Mouse (Mus musculus): ENCODE measurements around the gene Sspo. TPM values are rescaled to one million over a fixed set of nuclear protein-coding genes. Genes with fewer than 3 reads are reported as not detected.

The Sspo gene
- polyA plus RNA-seq, 1 experiment: 1.1 TPM

GRCm38 (mm10) chr6:48536091-48536490, 88.1 kb downstream of the Sspo start:
- 68% methylated on average over 4 of the region's 4 CpGs for WGBS
- no peak for DNase-seq (ENCODE audit: low read depth, low spot score)

DNA sequence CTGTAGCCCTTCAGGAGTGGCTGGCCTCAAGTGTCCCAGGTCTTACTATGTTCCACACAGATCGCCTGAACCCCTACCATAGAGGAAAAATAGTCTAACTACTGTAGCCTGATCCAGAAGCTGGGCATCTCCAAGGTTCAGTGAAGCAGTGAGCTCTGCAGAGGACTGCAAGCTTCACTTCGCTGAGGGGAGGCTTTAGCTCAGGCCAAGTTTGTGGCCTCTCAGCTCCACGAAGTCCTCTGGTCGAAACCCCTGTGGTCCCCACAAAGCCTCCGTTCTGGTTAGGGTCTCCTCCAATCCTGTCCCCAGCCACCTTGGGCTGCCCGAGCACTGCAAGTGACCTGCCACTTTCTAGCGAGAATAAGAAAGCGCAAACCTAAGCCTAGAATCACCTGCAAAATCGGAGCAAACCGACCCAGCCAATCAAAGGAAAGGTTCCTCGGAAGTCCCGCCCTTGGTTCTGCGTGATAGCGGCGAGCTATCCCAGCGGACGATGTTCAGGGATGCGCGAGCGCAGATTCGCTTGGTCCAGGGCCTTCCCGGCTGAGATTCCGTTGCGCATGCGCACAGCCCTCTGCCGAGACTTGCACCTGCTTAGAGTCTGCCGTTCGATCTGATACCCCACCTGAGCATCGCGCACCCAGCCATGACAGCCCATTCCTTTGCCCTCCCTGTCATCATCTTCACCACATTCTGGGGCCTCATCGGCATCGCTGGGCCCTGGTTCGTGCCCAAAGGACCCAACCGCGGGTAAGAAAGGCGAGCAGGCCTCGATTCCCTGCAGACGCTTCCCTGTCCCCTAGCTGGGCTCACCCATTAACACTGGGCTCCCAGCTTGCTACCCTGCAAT, 89.3 kb downstream of the Sspo start, which contains the start of gene Atp6v0e2:
Gene Atp6v0e2 (plus strand): TSS at position 511 of the 850 bp plus-strand sequence.
- no peak for DNase-seq (ENCODE audit: low read depth, low spot score)
- WGBS: 12% methylated on average over 38 of the region's 38 CpGs

DNA sequence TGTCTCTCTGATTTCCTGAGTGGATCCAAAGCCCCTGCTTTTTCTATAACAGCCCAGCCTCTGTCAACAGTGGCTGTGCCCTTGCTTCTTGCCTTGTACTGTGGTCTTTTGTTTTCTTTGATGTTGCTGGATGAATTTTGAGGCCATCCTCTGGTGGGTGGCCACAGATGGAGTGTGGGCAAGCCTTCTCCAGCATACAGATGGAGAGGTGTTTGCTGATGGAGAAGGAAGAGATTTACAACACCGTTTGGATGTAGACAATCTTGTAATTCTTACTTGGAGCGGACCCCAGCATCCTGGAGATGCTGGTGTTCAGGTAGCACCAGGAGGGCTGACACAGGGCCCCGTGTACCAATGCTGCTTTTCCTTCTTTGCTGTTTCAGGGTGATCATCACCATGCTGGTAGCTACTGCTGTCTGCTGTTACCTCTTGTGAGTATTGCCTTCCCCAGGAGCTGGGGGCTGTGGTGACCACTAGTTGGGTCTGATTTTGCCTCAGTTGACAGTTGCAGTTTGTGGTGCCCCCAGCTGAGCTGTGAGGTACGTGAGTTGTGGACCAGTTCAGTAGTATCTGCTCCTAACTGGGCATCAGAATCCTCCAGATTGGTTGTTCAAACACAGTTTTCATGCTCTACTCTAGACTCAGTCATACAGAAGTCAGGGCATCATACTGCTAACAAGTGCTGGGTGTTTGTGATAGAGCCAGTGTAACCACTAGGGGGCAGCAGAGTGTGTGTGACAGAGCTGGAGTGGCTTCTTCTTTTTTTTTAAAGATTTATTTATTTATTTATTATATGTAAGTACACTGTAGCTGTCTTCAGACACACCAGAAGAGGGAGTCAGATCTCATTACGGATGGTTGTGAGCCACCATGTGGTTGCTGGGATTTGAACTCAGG, 91.1 kb downstream of the Sspo start:
- DNase-seq (ENCODE audit: low read depth, low spot score): no peak
- 70% methylated on average over 5 of the region's 5 CpGs for WGBS

- no peak for DNase-seq (ENCODE audit: low read depth, low spot score)
- 84% methylated on average over 5 of the region's 5 CpGs for WGBS
Observed at GRCm38 (mm10) chr6:48539860-48540259, 91.8 kb downstream of the Sspo start.

GRCm38 (mm10) chr6:48540721-48541120, 92.7 kb downstream of the Sspo start:
- DNase-seq (ENCODE audit: low read depth, low spot score): no peak
- WGBS: 78% methylated on average over 3 of the region's 3 CpGs

GRCm38 (mm10) chr6:48541560-48542450, 93.8 kb downstream of the Sspo start:
- WGBS: 21% methylated on average over 7 of the region's 7 CpGs
- no peak for DNase-seq (ENCODE audit: low read depth, low spot score)

GRCm38 (mm10) chr6:48542631-48543030, 94.6 kb downstream of the Sspo start:
- whole genome bisulfite sequencing: 83% methylated on average over 3 of the region's 3 CpGs
- no peak for DNase-seq (ENCODE audit: low read depth, low spot score)

- DNase-seq (ENCODE audit: low read depth, low spot score): no peak
- 54% methylated on average over 5 of the region's 5 CpGs for WGBS
Observed at GRCm38 (mm10) chr6:48545251-48545650, 97.2 kb downstream of the Sspo start.

- DNase-seq (ENCODE audit: low read depth, low spot score): no peak
- 41% methylated on average over 1 of the region's 1 CpGs for WGBS
Observed at GRCm38 (mm10) chr6:48546271-48546670, 98.2 kb downstream of the Sspo start.

DNA sequence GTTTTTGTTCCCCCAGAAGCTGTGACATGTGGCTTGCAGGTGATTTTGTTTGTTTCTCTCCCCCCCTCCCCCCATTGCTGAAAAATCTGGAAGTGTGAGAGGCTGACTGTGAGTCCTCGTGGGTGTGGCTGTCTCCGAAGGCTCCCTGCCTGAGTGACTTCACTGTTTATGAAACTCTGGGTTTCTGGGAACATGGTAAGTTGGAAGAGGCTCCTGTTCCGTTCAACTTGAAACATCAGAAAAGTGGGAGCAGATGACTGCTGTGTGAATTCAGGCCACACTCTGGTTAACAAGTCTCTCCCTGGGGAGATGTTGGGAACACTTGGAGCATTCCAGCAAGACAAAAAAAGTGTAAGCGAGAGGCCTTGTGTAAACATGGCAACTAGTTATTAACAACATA, 98.8 kb downstream of the Sspo start:
- WGBS: 52% methylated on average over 4 of the region's 4 CpGs

DNA sequence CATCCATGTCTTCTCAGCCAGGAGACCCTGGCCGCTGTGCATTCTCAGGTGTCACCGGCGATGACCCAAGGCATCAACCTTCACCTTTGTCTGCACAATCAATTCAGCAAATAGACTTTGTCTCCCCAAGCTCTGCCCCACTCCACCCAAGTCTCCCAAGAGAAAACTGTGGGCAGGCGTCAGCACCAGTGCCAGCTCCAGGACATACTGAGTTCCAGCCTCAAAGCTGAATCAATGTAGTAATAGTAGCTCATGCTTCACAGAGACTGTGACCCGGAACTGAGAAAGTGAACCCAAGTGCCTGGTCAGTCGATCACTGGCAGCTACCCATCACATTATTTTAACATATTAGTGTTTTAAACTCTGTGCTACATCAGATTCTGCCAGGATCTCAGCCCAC, 100.3 kb downstream of the Sspo start:
- WGBS: 79% methylated on average over 6 of the region's 6 CpGs
- DNase-seq (ENCODE audit: low read depth, low spot score): no peak

More for the DNA sequence above, 98.8 kb downstream of the Sspo start:
- DNase-seq (ENCODE audit: low read depth, low spot score): no peak

Other genes with a start within 250 kb of the Sspo start
- gene Krba1, start 52.6 kb upstream of the Sspo start, polyA plus RNA-seq (2012; rRNA removed): 11.4 and 11.6 TPM in 2 replicates
- 13.2 and 19.4 TPM in 2 replicates for gene Zfp467, start 2.4 kb upstream of the Sspo start, polyA plus RNA-seq (2012; rRNA removed)
- gene Atp6v0e2, start 89.4 kb downstream of the Sspo start, polyA plus RNA-seq (2012; rRNA removed): 41.1 and 45.9 TPM in 2 replicates
- gene Lrrc61, start 106.6 kb downstream of the Sspo start, polyA plus RNA-seq (2012; rRNA removed): 12.1 and 17.2 TPM in 2 replicates
- gene Rarres2, start 124.6 kb downstream of the Sspo start, polyA plus RNA-seq (2012; rRNA removed): 80.9 and 95.3 TPM in 2 replicates
- not detected in 2 replicates for gene Gm45021, start 141.4 kb downstream of the Sspo start, polyA plus RNA-seq (2012; rRNA removed)
- gene Repin1, start 145.7 kb downstream of the Sspo start, polyA plus RNA-seq (2012; rRNA removed): 8.5 and 9.5 TPM in 2 replicates
- gene Gm44965, start 145.7 kb downstream of the Sspo start, polyA plus RNA-seq (2012; rRNA removed): not detected in 2 replicates
- gene Zfp775, start 153.8 kb downstream of the Sspo start, polyA plus RNA-seq (2012; rRNA removed): 1.6 and 1.9 TPM in 2 replicates
- 0.52 and 0.63 TPM in 2 replicates for gene AI854703, start 178.5 kb downstream of the Sspo start, polyA plus RNA-seq (2012; rRNA removed)
- gene Gimap8, start 199.0 kb downstream of the Sspo start, polyA plus RNA-seq (2012; rRNA removed): 2.6 and 4.5 TPM in 2 replicates
- gene Gimap9, start 227.9 kb downstream of the Sspo start, polyA plus RNA-seq (2012; rRNA removed): 5.6 and 8.2 TPM in 2 replicates
- gene Gimap4, start 236.3 kb downstream of the Sspo start, polyA plus RNA-seq (2012; rRNA removed): 20.7 and 24.6 TPM in 2 replicates